Mouse (Mus musculus) bone marrow, adult 2 months (tissue): ENCODE results near the gene Slc38a10.

ENCODE experiments used
- CTCF ChIP-seq: fragments of 200-500 bp; IDR thresholded peaks from 2 replicates; pipeline ENCODE4 v1.5.1; 2011; ENCODE audit warnings: low read length, control low read depth; ENCODE audit not compliant: control insufficient read depth, insufficient read depth
- POLR2A ChIP-seq: fragments of 200-500 bp; IDR thresholded peaks from 2 replicates; pipeline ENCODE4 v1.6.1; 2011; ENCODE audit warnings: low read depth, mild to moderate bottlenecking, control low read depth, low read length, borderline replicate concordance; ENCODE audit not compliant: control insufficient read depth

- TF ChIP-seq POLR2A (no peak), CTCF (no peak)
These were observed 36.5 kb downstream of the Slc38a10 start for GRCm38 (mm10) chr11:120114488-120115215.
